Mouse (Mus musculus): ENCODE measurements around the gene Dpp8.

- no peak for TF ChIP-seq CTCF (conservative IDR thresholded peaks at IDR 0.05 in 1 of 2, IDR thresholded peaks at IDR 0.05 in 1 of 2; ENCODE audit: low read depth in 2 of 2, low read length in 2 of 2)
- TF ChIP-seq IRF4 (IDR thresholded peaks at IDR 0.05; ENCODE audit: low read depth, low read length) = no peak
- TF ChIP-seq PAX5 (IDR thresholded peaks at IDR 0.05; ENCODE audit: low read length) = no peak
Observed at GRCm38 (mm10) chr9:65019146-65019545, 13.1 kb upstream of the Dpp8 start.
